Comparison of ENCODE assay signal across 10 mouse cellular contexts in the genomic region with DNA sequence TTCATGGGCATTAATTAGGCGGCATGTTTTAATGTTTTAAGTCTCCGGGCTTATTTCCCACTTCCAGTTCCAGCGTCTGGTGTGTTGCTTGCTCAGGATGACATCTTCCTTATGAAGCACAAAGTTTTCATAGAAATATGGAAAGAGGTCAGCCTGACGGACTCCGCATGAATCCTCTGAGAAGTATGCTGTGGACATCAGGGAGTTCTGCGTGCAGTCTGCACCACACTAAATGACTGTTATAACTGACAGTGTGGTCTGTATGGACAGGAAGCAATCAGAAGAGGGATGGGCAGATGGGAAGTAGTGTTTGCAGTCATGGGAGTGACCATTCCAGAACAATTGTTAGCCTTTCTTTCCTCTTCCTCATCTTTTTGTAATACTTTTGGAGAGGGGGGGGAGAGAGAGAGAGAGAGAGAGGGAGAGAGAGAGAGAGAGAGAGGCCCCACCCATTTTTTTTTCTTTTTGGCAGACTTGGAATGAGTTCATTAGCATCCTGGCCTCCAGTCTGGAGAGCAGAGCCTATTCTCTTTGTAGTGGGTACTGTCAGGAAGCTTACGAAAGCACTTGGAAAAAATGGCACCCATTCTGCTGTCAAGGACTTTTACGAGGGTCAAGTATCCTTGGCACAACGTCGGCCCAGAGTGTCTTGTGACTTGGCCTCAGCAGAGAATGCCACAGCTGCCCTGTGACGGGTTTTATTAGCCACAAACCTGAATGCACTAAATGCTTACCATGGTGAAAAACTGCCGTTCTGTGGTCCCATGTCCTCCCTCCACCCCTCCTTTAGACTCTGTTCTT. TPM values are rescaled to one million over a fixed set of nuclear protein-coding genes. Genes with fewer than 3 reads are reported as not detected.
DNase-seq lines count a peak whose midpoint lies in the region; ATAC-seq and TF ChIP-seq lines count a peak whose summit lies in the region.
"Had no signal": no experiment of that assay in that cellular context is flagged by ENCODE, and none has a peak within 500 bp of the region (broad histone marks: within the 10 kb centered on the region; RNA-seq: fewer than 3 reads in every experiment).

No protein-coding gene starts in this region.

- no peaks in the 10 kb centered on the region for H3K36me3 ChIP-seq in hindbrain, postnatal 0 days (ENCODE audit: insufficient read depth, low read length)
- no peaks in the 10 kb centered on the region for H3K36me3 ChIP-seq in hindbrain, embryonic 13.5 days
- no peaks in the 10 kb centered on the region for H3K36me3 ChIP-seq in heart, embryonic 15.5 days
- no peaks in the 10 kb centered on the region for H3K36me3 ChIP-seq in forebrain, embryonic 16.5 days (ENCODE audit: control insufficient read depth, insufficient read depth)
- H3K36me3 ChIP-seq: liver, embryonic 15.5 days had no signal

- H3K27me3 ChIP-seq in hindbrain, postnatal 0 days (ENCODE audit: insufficient read depth, low read length), result no peaks in the 10 kb centered on the region
- H3K27me3 ChIP-seq in hindbrain, embryonic 13.5 days, result no peaks in the 10 kb centered on the region
- H3K27me3 ChIP-seq in heart, embryonic 15.5 days, result no peaks in the 10 kb centered on the region
- no peaks in the 10 kb centered on the region for H3K27me3 ChIP-seq in forebrain, embryonic 16.5 days (replicated peaks; ENCODE audit: control insufficient read depth, insufficient read depth, low read length)
- H3K27me3 ChIP-seq: liver, embryonic 15.5 days had no signal

- no peak overlapping the region for H3K4me2 ChIP-seq in hindbrain, postnatal 0 days (ENCODE audit: low read depth, low read length)
- H3K4me2 ChIP-seq in hindbrain, embryonic 13.5 days, result no peak overlapping the region
- no peak overlapping the region for H3K4me2 ChIP-seq in heart, embryonic 15.5 days
- H3K4me2 ChIP-seq in forebrain, embryonic 16.5 days (ENCODE audit: low read length), result no peak overlapping the region
- H3K4me2 ChIP-seq: liver, embryonic 15.5 days had no signal

- TF ChIP-seq CTCF in hindbrain, postnatal 0 days (IDR thresholded peaks at IDR 0.05; ENCODE audit: low read depth), result no peak

- no peak overlapping the region for H3K4me3 ChIP-seq in hindbrain, postnatal 0 days (ENCODE audit: low read length)
- H3K4me3 ChIP-seq in hindbrain, embryonic 13.5 days, result no peak overlapping the region
- no peak overlapping the region for H3K4me3 ChIP-seq in heart, embryonic 15.5 days
- no peak overlapping the region for H3K4me3 ChIP-seq in forebrain, embryonic 16.5 days (replicated peaks; ENCODE audit: low read length)
- H3K4me3 ChIP-seq: liver, embryonic 15.5 days had no signal

- H3K4me1 ChIP-seq in hindbrain, postnatal 0 days (ENCODE audit: insufficient read depth, low read length), result no peaks in the 10 kb centered on the region
- no peaks in the 10 kb centered on the region; the same call in 1 of the 2 replicates for H3K4me1 ChIP-seq in hindbrain, embryonic 13.5 days (replicated peaks)
- H3K4me1 ChIP-seq in heart, embryonic 15.5 days (replicated peaks), result peaks cover 16% of the 10 kb centered on the region
- H3K4me1 ChIP-seq in forebrain, embryonic 16.5 days (replicated peaks; ENCODE audit: control insufficient read depth, insufficient read depth, low read length), result peaks cover 8% of the 10 kb centered on the region
- H3K4me1 ChIP-seq: liver, embryonic 15.5 days had no signal

- no peak for ATAC-seq in hindbrain, postnatal 0 days
- no peak for ATAC-seq in hindbrain, embryonic 13.5 days (ENCODE audit: low FRiP score)
- ATAC-seq in heart, embryonic 15.5 days (replicated peaks; ENCODE audit: insufficient number of reproducible peaks, insufficient read depth, low FRiP score, low read depth), result no peak
- ATAC-seq in forebrain, embryonic 16.5 days, result no peak

- H3K9ac ChIP-seq in hindbrain, postnatal 0 days (replicated peaks; ENCODE audit: low read length), result no peak overlapping the region
- no peak overlapping the region for H3K9ac ChIP-seq in hindbrain, embryonic 13.5 days
- H3K9ac ChIP-seq in heart, embryonic 15.5 days, result no peak overlapping the region
- no peak overlapping the region for H3K9ac ChIP-seq in forebrain, embryonic 16.5 days (replicated peaks; ENCODE audit: low read depth, low read length)
- H3K9ac ChIP-seq: liver, embryonic 15.5 days had no signal

- 54% methylated on average over 12 of the region's 12 CpGs for WGBS in hindbrain, postnatal 0 days
- WGBS in hindbrain, embryonic 13.5 days, result 63% methylated on average over 12 of the region's 12 CpGs
- WGBS in heart, embryonic 15.5 days, result 54% methylated on average over 12 of the region's 12 CpGs
- 53% methylated on average over 12 of the region's 12 CpGs for WGBS in forebrain, embryonic 16.5 days

- H3K27ac ChIP-seq in hindbrain, postnatal 0 days, result no peak overlapping the region
- no peak overlapping the region for H3K27ac ChIP-seq in hindbrain, embryonic 13.5 days
- H3K27ac ChIP-seq in heart, embryonic 15.5 days, result peak overlapping the region; percentile 47; the same call in 1 of the 2 replicates
- no peak overlapping the region for H3K27ac ChIP-seq in forebrain, embryonic 16.5 days (ENCODE audit: low read length)
- H3K27ac ChIP-seq: liver, embryonic 15.5 days had no signal

- DNase-seq in hindbrain, postnatal 0 days (ENCODE audit: low spot score), result peak; percentile 42
- DNase-seq in NIH3T3 (ENCODE audit: low read depth), result peak; percentile 49
- DNase-seq in lung, postnatal 14 days, result peak; percentile 67
- no peak for DNase-seq in right cerebral cortex, adult 2 months (ENCODE audit: low spot score in 2 of 2)
- DNase-seq in left cerebral cortex, adult 9 months (ENCODE audit: low spot score in 2 of 2), result no peak
- DNase-seq: cerebellum, postnatal 36 days had no signal

- H3K9me3 ChIP-seq in hindbrain, postnatal 0 days (ENCODE audit: low read length), result no peaks in the 10 kb centered on the region
- H3K9me3 ChIP-seq in hindbrain, embryonic 13.5 days, result no peaks in the 10 kb centered on the region
- H3K9me3 ChIP-seq in heart, embryonic 15.5 days (replicated peaks), result no peaks in the 10 kb centered on the region
- 0 out of 2 replicates have a peak, but pooled peaks cover 2% of the 10 kb centered on the region for H3K9me3 ChIP-seq in forebrain, embryonic 16.5 days (ENCODE audit: control insufficient read depth, low read length)
- H3K9me3 ChIP-seq: liver, embryonic 15.5 days had no signal

RNA-seq across cellular contexts. Expression of a gene that starts 42.9 kb away (rescaled TPM):
- 5.7 and 8.9 TPM in 2 replicates for total RNA-seq in hindbrain, postnatal 0 days (2014; rRNA removed)
- 5.4 and 6.5 TPM in 2 replicates for polyA plus RNA-seq in hindbrain, postnatal 0 days (2015; fragmentation: Nextera tagmentation; extraction: Ambion mirVana)
- polyA plus RNA-seq in hindbrain, embryonic 13.5 days (2015; fragmentation: Nextera tagmentation; extraction: Ambion mirVana), result 8.3 and 9.2 TPM in 2 replicates
- polyA plus RNA-seq in heart, embryonic 15.5 days (2015; fragmentation: Nextera tagmentation; extraction: Ambion mirVana), result 11.8 and 15.2 TPM in 2 replicates
- polyA plus RNA-seq in forebrain, embryonic 16.5 days (2015; fragmentation: Nextera tagmentation; extraction: Ambion mirVana), result 5.8 and 7.2 TPM in 2 replicates

Comparison
In these comparisons a context has a peak if more than half of its experiments do, and no peak if none do; other contexts are left out.
1. DNase-seq: peak in hindbrain, postnatal 0 days (single experiment), NIH3T3 (single experiment) and lung, postnatal 14 days (single experiment); none in right cerebral cortex, adult 2 months (0 of 2) and left cerebral cortex, adult 9 months (0 of 2).